Mouse (Mus musculus): Measurements from ENCODE around the gene Ulk4.

GRCm38 (mm10) chr9:121250854-121251253 lies 26.1 kb downstream of the Ulk4 start:
- no peak for TF ChIP-seq CTCF (IDR thresholded peaks at IDR 0.05; ENCODE audit: insufficient read depth, low read length)
- no peak for TF ChIP-seq POLR2A (IDR thresholded peaks at IDR 0.05; ENCODE audit: borderline replicate concordance, extremely low read depth, low read depth, low read length)

Data from lung, adult 2 months (tissue).